8 mouse cellular contexts compared by ENCODE assay signal in the genomic region with DNA sequence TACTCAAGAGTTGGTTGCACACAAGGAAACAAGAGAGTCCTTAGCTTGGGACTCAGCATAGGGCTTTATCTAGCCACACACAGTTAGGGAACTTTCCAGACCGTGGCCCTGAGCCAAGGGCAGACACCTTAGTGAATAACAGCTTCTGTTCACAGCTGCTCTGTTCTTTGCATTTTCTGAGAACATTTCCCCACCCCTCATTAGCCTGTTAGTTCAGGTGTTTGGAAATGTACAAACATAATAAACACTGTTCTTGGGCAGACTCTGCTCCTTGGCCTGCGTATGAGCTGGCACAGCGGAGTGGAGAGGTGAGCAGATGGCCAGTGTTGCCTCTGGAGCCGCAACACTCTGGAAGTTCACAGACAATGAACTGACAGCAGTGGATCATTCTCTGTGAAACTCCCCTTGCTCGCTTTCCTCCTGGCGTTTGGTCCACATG.
DNase-seq lines count a peak whose midpoint lies in the region; ATAC-seq and TF ChIP-seq lines count a peak whose summit lies in the region.
"Had no signal": no experiment of that assay in that cellular context is flagged by ENCODE, and none has a peak within 500 bp of the region (broad histone marks: within the 10 kb centered on the region; RNA-seq: fewer than 3 reads in every experiment).

No protein-coding gene starts in this region.

- TF ChIP-seq CTCF in layer of hippocampus, adult 2 months (conservative IDR thresholded peaks at IDR 0.05) = no peak
- TF ChIP-seq CTCF in small intestine, adult 2 months (IDR thresholded peaks at IDR 0.05; ENCODE audit: extremely low read depth, insufficient read length, insufficient replicate concordance, low read depth, low read length) = no peak

- peak; percentile 87 for ATAC-seq in intestine, embryonic 15.5 days
- ATAC-seq in hindbrain, embryonic 16.5 days = no peak

- H3K4me2 ChIP-seq in intestine, embryonic 15.5 days (replicated peaks) = no peak overlapping the region
- no peak overlapping the region for H3K4me2 ChIP-seq in hindbrain, embryonic 16.5 days (ENCODE audit: low read length)

- 58% methylated on average over 6 of the region's 6 CpGs for WGBS in intestine, embryonic 15.5 days
- WGBS in small intestine, adult 2 months = 24% methylated on average over 6 of the region's 6 CpGs
- WGBS in hindbrain, embryonic 16.5 days = 52% methylated on average over 6 of the region's 6 CpGs

- no peak overlapping the region for H3K4me3 ChIP-seq in layer of hippocampus, adult 2 months
- H3K4me3 ChIP-seq in intestine, embryonic 15.5 days (replicated peaks) = no peak overlapping the region
- no peak overlapping the region for H3K4me3 ChIP-seq in small intestine, adult 2 months (ENCODE audit: low read depth, low read length)
- H3K4me3 ChIP-seq in hindbrain, embryonic 16.5 days (ENCODE audit: low read length) = no peak overlapping the region
- H3K4me3 ChIP-seq: myocyte had no signal

- H3K9ac ChIP-seq in intestine, embryonic 15.5 days = no peak overlapping the region
- no peak overlapping the region for H3K9ac ChIP-seq in hindbrain, embryonic 16.5 days (ENCODE audit: low read depth, low read length)

- DNase-seq in layer of hippocampus, adult 2 months (ENCODE audit: low spot score in 2 of 2) = no peak
- no peak for DNase-seq in layer of hippocampus, adult 18-20 months (ENCODE audit: low spot score in 2 of 2)
- peak; percentile 31 to 38 for DNase-seq in cerebellum, postnatal 14 days
- DNase-seq in layer of hippocampus, adult 8-10 months (ENCODE audit: low spot score in 2 of 2) = no peak

- H3K36me3 ChIP-seq in intestine, embryonic 15.5 days = no peaks in the 10 kb centered on the region
- H3K36me3 ChIP-seq in small intestine, adult 2 months (ENCODE audit: control insufficient read depth, insufficient read depth, low read length) = peaks cover 21% of the 10 kb centered on the region
- H3K36me3 ChIP-seq in hindbrain, embryonic 16.5 days (ENCODE audit: control insufficient read depth, insufficient read depth, low read length) = no peaks in the 10 kb centered on the region; the same call in 1 of the 2 replicates

- no peaks in the 10 kb centered on the region for H3K27me3 ChIP-seq in intestine, embryonic 15.5 days (replicated peaks)
- no peaks in the 10 kb centered on the region for H3K27me3 ChIP-seq in small intestine, adult 2 months (ENCODE audit: control insufficient read depth, insufficient read depth, low read length)
- no peaks in the 10 kb centered on the region for H3K27me3 ChIP-seq in hindbrain, embryonic 16.5 days (replicated peaks; ENCODE audit: control insufficient read depth, insufficient read depth, low read length)

- peak overlapping the region; percentile 16; the same call in 1 of the 2 replicates for H3K27ac ChIP-seq in layer of hippocampus, adult 2 months
- peak overlapping the region; percentile 40; the same call in 1 of the 2 replicates for H3K27ac ChIP-seq in intestine, embryonic 15.5 days
- H3K27ac ChIP-seq in small intestine, adult 2 months (ENCODE audit: insufficient read depth, low read depth, low read length) = peak overlapping the region; percentile 17; the same call in 1 of the 2 replicates
- H3K27ac ChIP-seq in hindbrain, embryonic 16.5 days (ENCODE audit: low read depth, low read length) = no peak overlapping the region

- TF ChIP-seq POLR2A in small intestine, adult 2 months (IDR thresholded peaks at IDR 0.05; ENCODE audit: low read depth, low read length) = no peak

- no peaks in the 10 kb centered on the region for H3K4me1 ChIP-seq in intestine, embryonic 15.5 days (replicated peaks)
- H3K4me1 ChIP-seq in small intestine, adult 2 months (ENCODE audit: control insufficient read depth, insufficient read depth, insufficient read length, low read length) = peaks cover 6% of the 10 kb centered on the region; the same call in 1 of the 2 replicates
- peaks cover 4% of the 10 kb centered on the region for H3K4me1 ChIP-seq in hindbrain, embryonic 16.5 days (ENCODE audit: control insufficient read depth, insufficient read depth, low read depth, low read length)

- H3K9me3 ChIP-seq in intestine, embryonic 15.5 days = no peaks in the 10 kb centered on the region
- no peaks in the 10 kb centered on the region for H3K9me3 ChIP-seq in hindbrain, embryonic 16.5 days (ENCODE audit: control insufficient read depth, low read length)

Comparison
In these comparisons a context has a peak if more than half of its experiments do, and no peak if none do; other contexts are left out.
1. DNase-seq: peak in cerebellum, postnatal 14 days (2 of 2); none in layer of hippocampus, adult 2 months (0 of 2), layer of hippocampus, adult 18-20 months (0 of 2) and layer of hippocampus, adult 8-10 months (0 of 2).